Mouse (Mus musculus) myocyte (in vitro differentiated cells): ENCODE data around the gene Fam83f. TPM values are rescaled to one million over a fixed set of nuclear protein-coding genes. Genes with fewer than 3 reads are reported as not detected.

Source experiments
- H3K27me3 ChIP-seq: one replicate; pipeline ENCODE4 v1.6.1; 2011; ENCODE audit not compliant: control insufficient read depth, insufficient read depth, insufficient read length
- H3K36me3 ChIP-seq: one replicate; pipeline ENCODE4 v1.6.1; 2011; ENCODE audit not compliant: control insufficient read depth, insufficient read depth
- H3K4me2 ChIP-seq: one replicate; pipeline ENCODE4 v1.6.1; 2011; ENCODE audit warnings: low read depth, control low read depth
- H3K4me3 ChIP-seq: one replicate; pipeline ENCODE4 v1.5.1; 2011; ENCODE audit warnings: mild to moderate bottlenecking, control low read depth, moderate library complexity
- H3K79me2 ChIP-seq: one replicate; pipeline ENCODE4 v1.6.1; 2011; ENCODE audit not compliant: control insufficient read depth, insufficient read depth
- H3ac ChIP-seq: one replicate; pipeline ENCODE4 v1.6.1; 2011; ENCODE audit not compliant: control insufficient read depth, insufficient read length
- CEBPB ChIP-seq: IDR thresholded peaks from 2 replicates; pipeline ENCODE4 v1.6.1; 2011; ENCODE audit warnings: mild to moderate bottlenecking, moderate library complexity; ENCODE audit not compliant: poor library complexity, insufficient read depth, severe bottlenecking
- E2F4 ChIP-seq: IDR thresholded peaks from one replicate; pipeline ENCODE4 v1.6.1; 2011; ENCODE audit warnings: mild to moderate bottlenecking, control low read depth, moderate library complexity; ENCODE audit not compliant: insufficient read depth
- MAX ChIP-seq: IDR thresholded peaks from one replicate; pipeline ENCODE4 v1.6.1; 2011; ENCODE audit warnings: low read depth, mild to moderate bottlenecking, control low read depth
- MYOD1 ChIP-seq, 3 experiments: IDR thresholded peaks; one replicate each; pipeline ENCODE4 v1.6.1; 2011; ENCODE audit warnings: control low read depth in 2 of 3, low read depth in 2 of 3, mild to moderate bottlenecking in 2 of 3, moderate library complexity in 1 of 3; ENCODE audit not compliant: insufficient read length in 2 of 3, control insufficient read depth in 1 of 3
- MYOG ChIP-seq, 3 experiments: IDR thresholded peaks; one replicate each; pipeline ENCODE4 v1.6.1; 2011; ENCODE audit warnings: control low read depth in 2 of 3, low read depth in 2 of 3, mild to moderate bottlenecking in 2 of 3; ENCODE audit not compliant: insufficient read length in 2 of 3, control insufficient read depth in 1 of 3, insufficient read depth in 1 of 3
- POLR2A ChIP-seq: IDR thresholded peaks from one replicate; pipeline ENCODE4 v1.6.1; 2011; ENCODE audit warnings: low read depth, mild to moderate bottlenecking, control low read depth, moderate library complexity; ENCODE audit not compliant: insufficient read length
- POLR2AphosphoS2 ChIP-seq: IDR thresholded peaks from one replicate; pipeline ENCODE4 v1.6.1; 2011; ENCODE audit warnings: low read depth, control low read depth; ENCODE audit not compliant: insufficient read length
- REST ChIP-seq: IDR thresholded peaks from one replicate; pipeline ENCODE4 v1.6.1; 2011; ENCODE audit warnings: mild to moderate bottlenecking, control low read depth, moderate library complexity; ENCODE audit not compliant: insufficient read depth, insufficient read length
- SRF ChIP-seq: IDR thresholded peaks from one replicate; pipeline ENCODE4 v1.6.1; 2011; ENCODE audit warnings: low read depth; ENCODE audit not compliant: control insufficient read depth, insufficient read length
- TCF12 ChIP-seq: IDR thresholded peaks from one replicate; pipeline ENCODE4 v1.6.1; 2011; ENCODE audit warnings: mild to moderate bottlenecking, control low read depth; ENCODE audit not compliant: poor library complexity, insufficient read depth, severe bottlenecking
- TCF3 ChIP-seq: IDR thresholded peaks from one replicate; pipeline ENCODE4 v1.6.1; 2011; ENCODE audit warnings: low read depth, control low read depth; ENCODE audit not compliant: insufficient read length
- USF1 ChIP-seq: IDR thresholded peaks from one replicate; pipeline ENCODE4 v1.6.1; 2011; ENCODE audit warnings: low read depth, mild to moderate bottlenecking, control low read depth, moderate library complexity
- polyA plus RNA-seq: library from polyadenylated mRNA; unstranded; fragments of >200 nt; fragmentation: generic; extraction: Trizol; gene quantifications from one replicate; pipeline ENCODE4 v1.2.1, GENCODE M21; 2012; ENCODE audit warnings: missing spikeins

The Fam83f gene
- polyA plus RNA-seq, 1 experiment: not detected

DNA sequence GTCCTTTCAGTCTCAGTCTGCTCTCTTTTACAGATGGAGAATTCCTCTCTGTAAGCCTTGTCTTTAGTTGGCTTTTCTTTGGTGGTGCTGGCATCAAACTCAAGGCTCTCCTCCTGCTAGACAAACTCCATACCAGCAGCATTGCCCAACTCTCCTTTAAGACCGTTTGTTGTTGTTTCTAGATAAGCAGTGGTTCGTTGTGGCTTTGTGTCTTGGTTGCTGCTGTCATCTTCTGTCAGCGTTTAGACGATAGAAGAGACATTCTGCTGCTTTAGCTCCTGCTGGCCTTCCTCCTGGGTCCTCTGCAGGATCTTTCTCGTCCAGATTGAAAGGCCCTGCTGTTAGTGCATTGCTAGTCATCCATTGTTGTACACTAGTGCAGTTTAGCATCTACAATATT, 77.3 kb downstream of the Fam83f start:
- no peak for TF ChIP-seq MYOG (IDR thresholded peaks at IDR 0.05; ENCODE audit: control insufficient read depth in 1 of 3, insufficient read depth in 1 of 3, insufficient read length in 2 of 3, low read depth in 2 of 3)
- TF ChIP-seq CEBPB: no peak
- TF ChIP-seq USF1: no peak
- TF ChIP-seq POLR2A: no peak
- no peak for TF ChIP-seq POLR2AphosphoS2
- no peak for TF ChIP-seq REST
- TF ChIP-seq TCF12: no peak
- no peak for TF ChIP-seq MAX
- TF ChIP-seq TCF3: no peak
- no peak for TF ChIP-seq SRF
- TF ChIP-seq MYOD1 (IDR thresholded peaks at IDR 0.05; ENCODE audit: control insufficient read depth in 1 of 3, insufficient read length in 2 of 3, low read depth in 2 of 3): no peak
- no peak for TF ChIP-seq E2F4
- Histone ChIP-seq H3ac (no peak overlapping the region), H3K4me3 (no peak overlapping the region), H3K27me3 (no peaks in the 10 kb centered on the region), H3K4me2 (no peak overlapping the region), H3K36me3 (no peaks in the 10 kb centered on the region), H3K79me2 (no peaks in the 10 kb centered on the region)

Other genes with a start within 250 kb of the Fam83f start
- not detected for gene Enthd1, start 106.7 kb upstream of the Fam83f start, polyA plus RNA-seq
- not detected for gene Grap2, start 99.3 kb upstream of the Fam83f start, polyA plus RNA-seq
- gene Tnrc6b, start 39.5 kb downstream of the Fam83f start, polyA plus RNA-seq: 8.9 TPM